Mouse (Mus musculus) bone marrow, adult 2 months (tissue): ENCODE data around the gene Nrp2. TPM values are rescaled to one million over a fixed set of nuclear protein-coding genes. Genes with fewer than 3 reads are reported as not detected.

Experiments
- H3K27ac ChIP-seq: fragments of 200-500 bp; 2 replicates; pipeline ENCODE4 v1.5.1; 2012; ENCODE audit warnings: low read depth, mild to moderate bottlenecking, control low read depth, inconsistent platforms, low read length; ENCODE audit not compliant: control insufficient read depth, poor library complexity, insufficient read depth
- H3K4me1 ChIP-seq: fragments of 200-500 bp; 2 replicates; pipeline ENCODE4 v1.6.1; 2011; ENCODE audit warnings: low read length; ENCODE audit not compliant: control insufficient read depth, insufficient read depth
- H3K4me3 ChIP-seq: fragments of 200-500 bp; replicated peaks from 2 replicates; pipeline ENCODE3; 2011; ENCODE audit warnings: mild to moderate bottlenecking, low read depth, low read length, control low read depth; ENCODE audit not compliant: control insufficient read depth
- CTCF ChIP-seq: fragments of 200-500 bp; IDR thresholded peaks from 2 replicates; pipeline ENCODE4 v1.5.1; 2011; ENCODE audit warnings: low read length, control low read depth; ENCODE audit not compliant: control insufficient read depth, insufficient read depth
- POLR2A ChIP-seq: fragments of 200-500 bp; IDR thresholded peaks from 2 replicates; pipeline ENCODE4 v1.6.1; 2011; ENCODE audit warnings: low read depth, mild to moderate bottlenecking, control low read depth, low read length, borderline replicate concordance; ENCODE audit not compliant: control insufficient read depth
- WGBS: fragments of 180-500 bp; shearing (Covaris S2); methylation state at CpG from one replicate; pipeline ENCODE4 v1.1.7; 2018; 5-methylcytosine and 5-hydroxymethylcytosine counted together
- polyA plus RNA-seq: library from polyadenylated mRNA; stranded (reverse); fragments of >200 nt; gene quantifications from 2 replicates; pipeline ENCODE4 v1.2.4, GENCODE M21; 2011; ENCODE audit warnings: low replicate concordance; ENCODE audit not compliant: missing spikeins, insufficient read depth, insufficient read length

Gene Nrp2
- 2.1 and 3.2 TPM in 2 replicates for polyA plus RNA-seq

GRCm38 (mm10) chr1:62703158-62704116, at the start of gene Nrp2:
Gene Nrp2 (plus strand): TSS chr1:62703285.
- TF ChIP-seq CTCF (no peak), POLR2A (peak; percentile 7; the same call in 1 of the 2 replicates)
- H3K27ac ChIP-seq: no peak within 1 kb of the TSS; the same call in 1 of the 2 replicates
- under 1% methylated on average over 76 of the region's 76 CpGs for WGBS
- no peaks in the 10 kb centered on the region; the same call in 1 of the 2 replicates for H3K4me1 ChIP-seq
- peak within 1 kb of the TSS; percentile 54 for H3K4me3 ChIP-seq

DNA sequence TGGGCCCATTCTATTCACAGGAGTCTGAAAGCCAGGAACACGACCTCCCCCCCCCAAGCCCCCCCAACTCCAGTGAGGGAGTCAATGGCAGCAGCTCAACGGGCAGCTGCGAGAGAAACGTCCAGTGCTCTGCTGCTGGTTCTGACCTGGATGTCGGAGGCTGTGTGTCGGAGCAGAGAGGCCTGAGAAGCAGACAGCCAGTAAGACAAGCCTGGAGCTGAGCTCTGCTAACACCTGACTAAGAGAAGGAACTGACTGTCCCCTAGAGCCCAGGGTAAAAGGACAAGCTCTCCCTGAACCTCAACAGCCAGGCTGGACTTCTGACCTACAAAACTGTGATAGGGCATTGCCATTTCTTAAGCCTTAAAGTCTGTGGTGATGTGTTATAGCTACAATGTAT, 48.6 kb upstream of the Nrp2 start:
- no peak for TF ChIP-seq POLR2A
- no peak for TF ChIP-seq CTCF
- Histone ChIP-seq H3K4me1 (no peaks in the 10 kb centered on the region), H3K27ac (no peak overlapping the region), H3K4me3 (no peak overlapping the region)
- WGBS: 77% methylated on average over 6 of the region's 6 CpGs

- H3K4me3 ChIP-seq: no peak overlapping the region
- 42% methylated on average over 8 of the region's 8 CpGs for WGBS
- H3K4me1 ChIP-seq: no peaks in the 10 kb centered on the region
- TF ChIP-seq POLR2A: no peak
- H3K27ac ChIP-seq: peak overlapping the region; percentile 58
These were observed 38.0 kb upstream of the Nrp2 start for GRCm38 (mm10) chr1:62664960-62665645.

GRCm38 (mm10) chr1:62665771-62666730, 37.0 kb upstream of the Nrp2 start:
- no peak overlapping the region for H3K4me3 ChIP-seq
- no peak overlapping the region for H3K27ac ChIP-seq
- WGBS: 67% methylated on average over 5 of the region's 5 CpGs

DNA sequence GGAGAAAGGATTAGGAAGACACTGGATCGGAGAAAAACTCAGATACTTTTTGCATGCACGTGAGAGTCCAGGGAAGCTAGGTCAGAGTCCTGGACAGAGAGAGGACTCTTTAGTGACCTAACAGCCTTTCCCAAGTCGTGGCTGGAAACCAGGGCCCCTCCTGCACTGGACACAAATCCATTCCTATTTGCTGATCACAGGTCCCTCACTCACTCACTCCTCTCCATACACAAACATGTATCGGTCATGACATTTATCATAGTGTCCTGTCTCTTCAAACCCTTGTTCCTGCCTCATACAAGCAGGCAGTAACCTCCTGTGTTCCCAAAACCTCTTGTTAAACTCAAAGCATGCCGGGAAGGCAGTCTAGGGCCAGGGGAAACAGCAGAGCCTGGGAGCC, 36.3 kb upstream of the Nrp2 start:
- no peak overlapping the region for H3K4me3 ChIP-seq
- WGBS: 75% methylated on average over 5 of the region's 5 CpGs
- no peak for TF ChIP-seq CTCF

More at GRCm38 (mm10) chr1:62665771-62666730, 37.0 kb upstream of the Nrp2 start:
- no peak for TF ChIP-seq POLR2A
- H3K4me1 ChIP-seq: no peaks in the 10 kb centered on the region

GRCm38 (mm10) chr1:62678611-62679344, 24.3 kb upstream of the Nrp2 start:
- H3K4me3 ChIP-seq: no peak overlapping the region
- H3K4me1 ChIP-seq: no peaks in the 10 kb centered on the region; the same call in 1 of the 2 replicates
- peak overlapping the region; percentile 60 for H3K27ac ChIP-seq
- 7% methylated on average over 4 of the region's 4 CpGs for WGBS
- no peak for TF ChIP-seq POLR2A
- no peak for TF ChIP-seq CTCF

More for the DNA sequence above, 36.3 kb upstream of the Nrp2 start:
- no peak overlapping the region for H3K27ac ChIP-seq
- no peaks in the 10 kb centered on the region for H3K4me1 ChIP-seq

GRCm38 (mm10) chr1:62679466-62679865, 23.6 kb upstream of the Nrp2 start:
- no peaks in the 10 kb centered on the region; the same call in 1 of the 2 replicates for H3K4me1 ChIP-seq
- no peak overlapping the region for H3K4me3 ChIP-seq
- 18% methylated on average over 2 of the region's 2 CpGs for WGBS
- TF ChIP-seq POLR2A (no peak), CTCF (no peak)
- H3K27ac ChIP-seq: peak overlapping the region; percentile 60
